Mouse (Mus musculus) spleen, postnatal 0 days (tissue): ENCODE data around the gene Hoxa13. TPM values are rescaled to one million over a fixed set of nuclear protein-coding genes. Genes with fewer than 3 reads are reported as not detected.

Experiments
- microRNA counts: library from miRNA; unstranded; fragments of <30 nt; microRNA quantifications from one replicate; lab custom pipeline; 2015
- polyA plus RNA-seq: library from polyadenylated mRNA; unstranded; fragments of >200 nt; fragmentation: Nextera tagmentation; extraction: Ambion mirVana; gene quantifications from 2 replicates; pipeline ENCODE4 v1.2.1, GENCODE M21; 2015

The Hoxa13 gene
- polyA plus RNA-seq: not detected in 2 replicates

DNA sequence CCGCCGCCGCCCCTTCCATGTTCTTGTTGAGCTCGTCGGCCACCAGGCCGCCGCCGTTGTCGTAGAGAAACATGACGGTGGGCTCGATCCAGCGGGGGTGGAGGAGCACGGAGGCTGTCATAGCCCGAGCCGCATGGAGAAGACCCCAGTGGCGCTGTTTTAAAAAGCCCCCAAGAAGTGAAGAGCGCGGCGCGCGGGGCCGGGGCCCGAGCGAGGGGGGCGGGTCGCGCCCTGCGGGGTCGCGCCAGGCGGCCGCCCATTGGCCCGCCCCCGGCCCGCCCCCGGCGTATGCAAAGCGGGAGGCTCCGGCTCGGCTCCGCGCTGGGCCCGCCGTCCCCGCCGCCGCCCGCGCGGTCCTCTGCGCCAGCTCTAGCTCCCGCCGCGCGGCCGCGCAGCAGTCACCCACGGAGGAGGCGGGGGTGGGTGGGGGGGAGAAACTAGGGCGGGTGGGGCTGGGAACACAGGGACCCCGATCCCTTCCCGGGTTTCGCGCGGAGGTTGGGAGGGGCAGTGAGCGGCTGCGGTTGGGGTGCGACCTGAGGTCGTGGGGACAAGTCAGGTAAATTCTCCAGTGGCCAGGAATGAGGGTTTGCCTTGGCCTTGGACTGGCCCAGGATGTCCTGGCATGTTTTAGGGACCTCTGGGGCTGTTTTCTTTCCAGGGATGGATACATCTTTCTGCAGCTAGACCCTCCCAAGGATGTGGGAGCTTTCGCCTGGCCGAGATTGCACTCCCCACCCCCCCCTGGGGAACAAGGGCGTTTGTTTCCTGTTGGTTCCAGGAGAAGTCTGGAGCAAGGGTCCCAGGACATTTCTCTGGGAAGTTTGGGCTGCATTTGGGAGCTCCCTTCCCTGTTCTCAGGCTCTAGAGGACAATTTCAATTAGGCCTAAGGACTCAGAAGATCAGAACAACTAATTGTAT is at the start of gene Hoxa13:
Gene Hoxa13 (minus strand): TSS at position 227 of the 922 bp plus-strand sequence.

GRCm38 (mm10) chr6:52245757-52246142 is 14.9 kb downstream of the Hoxa13 start, which contains the start of gene Hoxa11:
Gene Hoxa11, minus strand, starts transcription at chr6:52245810.

GRCm38 (mm10) chr6:52240389-52241000 is 20.2 kb downstream of the Hoxa13 start, which contains the start of gene Hoxa10:
Gene Hoxa10, minus strand, starts transcription at chr6:52240854.

GRCm38 (mm10) chr6:52230516-52231165 is 30.0 kb downstream of the Hoxa13 start, which contains the start of gene Hoxa9:
Gene Hoxa9, minus strand, starts transcription at chr6:52231089.

GRCm38 (mm10) chr6:52221337-52221992 is 39.2 kb downstream of the Hoxa13 start, which contains the start of gene Hoxa7:
Gene Hoxa7, minus strand, starts transcription at chr6:52221854.

DNA sequence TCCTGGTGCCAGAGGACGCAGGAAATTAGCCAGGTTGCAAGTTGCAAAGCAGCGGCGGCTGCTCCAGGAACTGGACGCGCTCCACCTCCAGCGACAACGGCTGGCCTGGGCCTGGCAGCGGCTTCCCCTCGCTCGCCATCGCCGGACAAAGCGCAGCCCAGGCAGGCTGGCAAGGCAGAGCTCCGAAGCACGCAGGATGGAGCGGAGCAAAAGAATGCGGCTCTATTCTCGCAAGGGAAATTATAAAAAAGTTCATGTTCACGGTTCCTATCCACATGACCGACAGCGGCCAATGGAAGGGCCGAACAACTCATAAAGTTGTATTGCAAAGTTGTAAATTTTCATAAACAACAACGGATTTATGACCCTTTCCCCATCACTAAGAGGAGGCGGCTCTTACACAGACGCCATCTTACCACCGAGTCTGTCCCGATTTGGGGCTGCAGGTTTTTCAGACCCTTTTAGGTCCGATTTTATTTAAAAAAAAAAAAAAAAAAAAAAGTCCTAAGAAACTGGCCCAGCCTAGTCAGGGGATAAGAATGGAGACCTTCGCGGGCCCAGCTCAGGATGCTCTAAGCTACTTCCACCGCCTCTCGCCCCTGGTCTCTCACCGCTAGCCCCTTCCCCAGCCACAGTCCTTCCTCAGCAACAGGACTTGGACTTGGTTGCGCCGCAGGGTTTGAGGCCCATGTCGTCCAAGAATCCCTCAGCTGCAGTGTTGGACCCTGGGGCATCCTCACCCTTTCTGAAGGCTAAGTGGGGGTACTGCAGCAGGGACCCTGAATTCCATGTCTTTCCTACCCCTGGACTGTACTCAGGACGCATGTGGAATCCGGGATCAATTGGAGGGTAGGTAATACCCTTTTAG is 47.3 kb downstream of the Hoxa13 start, which contains the start of the genes Hoxa3 and Gm28308:
Gene Hoxa3 (minus strand): TSS at position 218 of the 868 bp plus-strand sequence.
Gene Gm28308 (minus strand): TSS at position 221 of the 868 bp plus-strand sequence.

GRCm38 (mm10) chr6:52208072-52208867 is 52.4 kb downstream of the Hoxa13 start, which contains the start of gene Hoxa6:
Gene Hoxa6, minus strand, starts transcription at chr6:52208722.

MicroRNA genes within 50 kb of the gene (microRNA counts, 519-probe panel; counts per million panel counts)
- microRNA mmu-miR-196b (lab: Ali Mortazavi, UCI): 88.3 counts per million

Other genes starting within 250 kb of the Hoxa13 start
- 33.6 and 44.8 TPM in 2 replicates for gene Skap2, start 248.3 kb downstream of the Hoxa13 start, polyA plus RNA-seq
- gene Hoxa1, start 102.6 kb downstream of the Hoxa13 start, polyA plus RNA-seq: 0.17 and 0.32 TPM in 2 replicates
- gene Hoxa2, start 96.0 kb downstream of the Hoxa13 start, polyA plus RNA-seq: 0.43 and 0.64 TPM in 2 replicates
- gene 5730596B20Rik, start 83.4 kb downstream of the Hoxa13 start, polyA plus RNA-seq: 0.11 and 0.13 TPM in 2 replicates
- 0.23 and 0.25 TPM in 2 replicates for gene Hoxa4, start 69.1 kb downstream of the Hoxa13 start, polyA plus RNA-seq
- gene Hoxa5, start 56.3 kb downstream of the Hoxa13 start, polyA plus RNA-seq: 1.5 and 2.4 TPM in 2 replicates
- gene Hoxa6, start 52.2 kb downstream of the Hoxa13 start, polyA plus RNA-seq: 0.19 TPM in 1 of 2 replicates, not detected in the other
- gene Hoxa3, start 47.5 kb downstream of the Hoxa13 start, polyA plus RNA-seq: 0.49 and 0.56 TPM in 2 replicates
- gene Gm28308, start 47.5 kb downstream of the Hoxa13 start, polyA plus RNA-seq: not detected in 2 replicates
- 1.4 and 2.5 TPM in 2 replicates for gene Hoxa7, start 39.0 kb downstream of the Hoxa13 start, polyA plus RNA-seq
- gene Hoxa9, start 29.8 kb downstream of the Hoxa13 start, polyA plus RNA-seq: 0.46 and 0.52 TPM in 2 replicates
- 0.10 and 0.11 TPM in 2 replicates for gene Hoxa10, start 20.0 kb downstream of the Hoxa13 start, polyA plus RNA-seq
- gene Hoxa11, start 15.1 kb downstream of the Hoxa13 start, polyA plus RNA-seq: not detected in 2 replicates
- not detected in 2 replicates for gene Evx1, start 52.6 kb upstream of the Hoxa13 start, polyA plus RNA-seq